Mouse (Mus musculus) MEL (cell line): Measurements from ENCODE around the gene Fam110c. TPM values are rescaled to one million over a fixed set of nuclear protein-coding genes. Genes with fewer than 3 reads are reported as not detected.

ENCODE experiments used
- DNase-seq: peaks from one replicate; pipeline ENCODE4 v3.0.0; 2011; ENCODE audit warnings: low read depth, low spot score
- H3K27ac ChIP-seq: 2 replicates; pipeline ENCODE4 v1.5.1; 2012; ENCODE audit warnings: low read depth, mild to moderate bottlenecking, control low read depth, low read length, moderate library complexity; ENCODE audit not compliant: control insufficient read depth
- H3K27me3 ChIP-seq, 2 experiments: fragments of 150-350 bp in 1 of 2; sonication (generic) in 1 of 2; 2 replicates each; pipeline ENCODE4 v1.6.1; 2012; ENCODE audit warnings: low read length in 2 of 2, mild to moderate bottlenecking in 2 of 2, improper control_type of control experiment in 1 of 2, moderate library complexity in 1 of 2; ENCODE audit not compliant: insufficient read depth in 2 of 2, control insufficient read depth in 1 of 2
- H3K36me3 ChIP-seq, 2 experiments: 2 replicates each; pipeline ENCODE4 v1.6.1; 2012 to 2014; ENCODE audit warnings: low read length in 2 of 2, improper control_type of control experiment in 1 of 2, inconsistent platforms in 1 of 2, mild to moderate bottlenecking in 1 of 2; ENCODE audit not compliant: insufficient read depth in 2 of 2, control insufficient read depth in 1 of 2
- H3K4me1 ChIP-seq, 2 experiments: fragments of 150-350 bp in 1 of 2; sonication (generic) in 1 of 2; 2 replicates each; pipeline ENCODE4 v1.6.1; 2012; ENCODE audit warnings: low read length in 2 of 2, improper control_type of control experiment in 1 of 2, mild to moderate bottlenecking in 1 of 2; ENCODE audit not compliant: insufficient read depth in 2 of 2, control insufficient read depth in 1 of 2
- H3K4me3 ChIP-seq, 2 experiments: fragments of 150-350 bp in 1 of 2; sonication (generic) in 1 of 2; 2 replicates each; pipeline ENCODE4 v1.5.1; 2012; ENCODE audit warnings: low read depth in 2 of 2, low read length in 2 of 2, mild to moderate bottlenecking in 2 of 2, moderate library complexity in 2 of 2, control low read depth in 1 of 2, improper control_type of control experiment in 1 of 2; ENCODE audit not compliant: control insufficient read depth in 1 of 2, insufficient read depth in 1 of 2
- H3K79me2 ChIP-seq: 2 replicates; pipeline ENCODE4 v1.6.1; 2012; ENCODE audit warnings: mild to moderate bottlenecking, low read length, moderate library complexity; ENCODE audit not compliant: control insufficient read depth, poor library complexity, insufficient read depth
- H3K9ac ChIP-seq: 2 replicates; pipeline ENCODE4 v1.6.1; 2012; ENCODE audit warnings: low read depth, mild to moderate bottlenecking, control low read depth, low read length, moderate library complexity; ENCODE audit not compliant: control insufficient read depth, poor library complexity, severe bottlenecking
- H3K9me3 ChIP-seq: fragments of 150-350 bp; sonication (generic); replicated peaks from 2 replicates; pipeline ENCODE4 v1.6.1; 2012; ENCODE audit warnings: mild to moderate bottlenecking, low read length, improper control_type of control experiment, moderate library complexity; ENCODE audit not compliant: insufficient read depth
- BHLHE40 ChIP-seq: IDR thresholded peaks from 2 replicates; pipeline ENCODE4 v1.6.1; 2012; ENCODE audit warnings: low read depth, mild to moderate bottlenecking, inconsistent platforms, low read length, improper control_type of control experiment, borderline replicate concordance
- CTCF ChIP-seq, 3 experiments: IDR thresholded peaks in 2 of 3; conservative IDR thresholded peaks in 1 of 3; 2 replicates each; pipeline ENCODE4 v1.5.1; 2011 to 2012; ENCODE audit warnings: low read length in 3 of 3, low read depth in 2 of 3, mild to moderate bottlenecking in 2 of 3, improper control_type of control experiment in 1 of 3, inconsistent platforms in 1 of 3, mixed read lengths in 1 of 3, moderate library complexity in 1 of 3; ENCODE audit not compliant: control insufficient read depth in 1 of 3, insufficient read depth in 1 of 3, poor library complexity in 1 of 3, severe bottlenecking in 1 of 3
- GABPA ChIP-seq: IDR thresholded peaks from 2 replicates; pipeline ENCODE4 v1.6.1; 2012; ENCODE audit warnings: low read depth, mild to moderate bottlenecking, inconsistent platforms, low read length, improper control_type of control experiment, moderate library complexity
- JUND ChIP-seq: IDR thresholded peaks from 2 replicates; pipeline ENCODE4 v1.6.1; 2011; ENCODE audit warnings: low read depth, mild to moderate bottlenecking, improper control_type of control experiment, low read length
- MAZ ChIP-seq: IDR thresholded peaks from 2 replicates; pipeline ENCODE4 v1.6.1; 2012; ENCODE audit warnings: low read depth, mild to moderate bottlenecking, inconsistent platforms, low read length, improper control_type of control experiment
- MEF2A ChIP-seq: IDR thresholded peaks from 2 replicates; pipeline ENCODE4 v1.6.1; 2014; ENCODE audit warnings: low read depth, mild to moderate bottlenecking, inconsistent platforms, low read length, improper control_type of control experiment; ENCODE audit not compliant: poor library complexity, insufficient replicate concordance, severe bottlenecking; ENCODE audit errors: extremely low read depth
- MYB ChIP-seq: IDR thresholded peaks from 2 replicates; pipeline ENCODE4 v1.6.1; 2011; ENCODE audit warnings: mild to moderate bottlenecking, low read depth, low read length, improper control_type of control experiment
- UBTF ChIP-seq: IDR thresholded peaks from 2 replicates; pipeline ENCODE4 v1.6.1; 2012; ENCODE audit warnings: low read depth, mild to moderate bottlenecking, inconsistent platforms, low read length, improper control_type of control experiment, moderate library complexity, borderline replicate concordance; ENCODE audit not compliant: insufficient read depth
- ZC3H11A ChIP-seq: IDR thresholded peaks from 2 replicates; pipeline ENCODE4 v1.6.1; 2012; ENCODE audit warnings: low read depth, mild to moderate bottlenecking, inconsistent platforms, low read length, improper control_type of control experiment
- polyA plus RNA-seq, 2 experiments: library from polyadenylated mRNA; stranded (reverse) in 1 of 2; unstranded in 1 of 2; fragments of >175 nt in 1 of 2; fragments of >200 nt in 1 of 2; gene quantifications; 2 replicates each; pipeline versions ENCODE4 v1.2.1 to v1.2.4; 2012; ENCODE audit warnings: low replicate concordance in 2 of 2, low read depth in 1 of 2; ENCODE audit not compliant: insufficient read length in 2 of 2, insufficient read depth in 1 of 2, missing spikeins in 1 of 2
- total RNA-seq: library from RNA; depleted of rRNA; stranded (reverse); fragments of 300-350 nt; gene quantifications from 2 replicates; pipeline ENCODE4 v1.2.3, GENCODE M21; 2012; rRNA removed

Gene Fam110c
- total and polyA plus RNA-seq, 3 experiments = 0.04 to 0.40 TPM; not detected in 1

- no peaks in the 10 kb centered on the region for H3K9me3 ChIP-seq
- H3K4me1 ChIP-seq = no peaks in the 10 kb centered on the region
- H3K36me3 ChIP-seq = no peaks in the 10 kb centered on the region
- H3K27ac ChIP-seq = no peak overlapping the region
- TF ChIP-seq MYB = no peak
- no peak for TF ChIP-seq MAZ
- no peak for TF ChIP-seq JUND
- no peak for TF ChIP-seq UBTF
- no peak for TF ChIP-seq GABPA
- TF ChIP-seq CTCF (IDR thresholded peaks at IDR 0.05 in 2 of 3, conservative IDR thresholded peaks at IDR 0.05 in 1 of 3; ENCODE audit: control insufficient read depth in 1 of 3, insufficient read depth in 1 of 3, low read depth in 2 of 3, low read length in 3 of 3, poor library complexity in 1 of 3, severe bottlenecking in 1 of 3) = no peak
- no peak for TF ChIP-seq BHLHE40
- TF ChIP-seq MEF2A = no peak
- no peak for TF ChIP-seq ZC3H11A
- TF ChIP-seq, all 39 proteins: peak for 0
- Histone ChIP-seq H3K9ac (no peak overlapping the region), H3K27me3 (peaks cover 2 to 5% of the 10 kb centered on the region in 2 experiments; a peak in 3 of 4 replicates), H3K4me3 (no peak overlapping the region), H3K79me2 (no peaks in the 10 kb centered on the region)
- DNase-seq = no peak
Measured at GRCm38 (mm10) chr12:31129548-31129947, 55.9 kb downstream of the Fam110c start.

Other genes with a start within 250 kb of the Fam110c start
- not detected in 2 replicates for gene Alkal2, start 189.5 kb upstream of the Fam110c start, total RNA-seq
- gene Alkal2, start 189.5 kb upstream of the Fam110c start, polyA plus RNA-seq = under 1 TPM in 1 of 2 experiments, not detected in 1; 0.04 TPM
- 59.2 and 60.7 TPM in 2 replicates for gene Acp1, start 162.3 kb upstream of the Fam110c start, total RNA-seq
- gene Acp1, start 162.3 kb upstream of the Fam110c start, polyA plus RNA-seq = 10 to 100 TPM in 1 of 2 experiments, not detected in 1; 93.9 TPM
- gene Sh3yl1, start 162.2 kb upstream of the Fam110c start, total RNA-seq = 3.2 and 3.3 TPM in 2 replicates
- gene Sh3yl1, start 162.2 kb upstream of the Fam110c start, polyA plus RNA-seq = 1 to 10 TPM in 1 of 2 experiments, not detected in 1; 5.2 TPM
- not detected in 2 replicates for gene Gm6993, start 166.9 kb downstream of the Fam110c start, total RNA-seq
- not detected for gene Gm6993, start 166.9 kb downstream of the Fam110c start, polyA plus RNA-seq
- gene Lamb1, start 191.4 kb downstream of the Fam110c start, total RNA-seq = not detected in 2 replicates
- gene Lamb1, start 191.4 kb downstream of the Fam110c start, polyA plus RNA-seq = under 1 TPM in 1 of 2 experiments, not detected in 1; 0.03 TPM